Mouse (Mus musculus) kidney, embryonic 16.5 days (tissue): ENCODE data around the gene Aldh3b2. TPM values are rescaled to one million over a fixed set of nuclear protein-coding genes. Genes with fewer than 3 reads are reported as not detected.

Source experiments
- ATAC-seq: fragments of 200-750 bp; cut with Nextera tagmentation; 2 replicates; pipeline ENCODE4 v1.8.0; 2017; ENCODE audit warnings: moderate TSS enrichment; ENCODE audit not compliant: low FRiP score, low TSS enrichment
- H3K27ac ChIP-seq: fragments of 300-500 bp; sonication (generic); 2 replicates; pipeline ENCODE4 v1.5.1; 2014; ENCODE audit warnings: low read length
- H3K27me3 ChIP-seq: fragments of 300-500 bp; sonication (generic); 2 replicates; pipeline ENCODE4 v1.6.1; 2014; ENCODE audit warnings: low read length, control low read depth, mixed read lengths; ENCODE audit not compliant: insufficient read depth
- H3K36me3 ChIP-seq: fragments of 300-500 bp; sonication (generic); 2 replicates; pipeline ENCODE4 v1.6.1; 2014; ENCODE audit warnings: low read length, control low read depth, mixed read lengths; ENCODE audit not compliant: insufficient read depth
- H3K4me1 ChIP-seq: fragments of 300-500 bp; sonication (generic); 2 replicates; pipeline ENCODE4 v1.6.1; 2014; ENCODE audit warnings: low read length, control low read depth, mixed read lengths; ENCODE audit not compliant: insufficient read depth
- H3K4me2 ChIP-seq: fragments of 300-500 bp; sonication (generic); replicated peaks from 2 replicates; pipeline ENCODE4 v1.6.1; 2014; ENCODE audit warnings: low read depth, low read length
- H3K4me3 ChIP-seq: fragments of 300-500 bp; sonication (generic); 2 replicates; pipeline ENCODE4 v1.5.1; 2014; ENCODE audit warnings: mild to moderate bottlenecking, low read length
- H3K9ac ChIP-seq: fragments of 300-500 bp; sonication (generic); replicated peaks from 2 replicates; pipeline ENCODE4 v1.6.1; 2014; ENCODE audit warnings: low read length
- H3K9me3 ChIP-seq: fragments of 300-500 bp; sonication (generic); 2 replicates; pipeline ENCODE4 v1.6.1; 2016; ENCODE audit warnings: low read length, control low read depth
- WGBS: fragments of 180-500 bp; shearing (Covaris S2); extraction: QIAGEN DNeasy Blood & Tissue Kit; methylation state at CpG from one replicate; pipeline ENCODE4 v1.1.7; 2014; 5-methylcytosine and 5-hydroxymethylcytosine counted together
- polyA plus RNA-seq: library from polyadenylated mRNA; unstranded; fragments of >200 nt; fragmentation: Nextera tagmentation; extraction: Ambion mirVana; gene quantifications from 2 replicates; pipeline ENCODE4 v1.2.1, GENCODE M21; 2015

Gene Aldh3b2
- polyA plus RNA-seq, 1 experiment from 2014 or later: 5.1 TPM

DNA sequence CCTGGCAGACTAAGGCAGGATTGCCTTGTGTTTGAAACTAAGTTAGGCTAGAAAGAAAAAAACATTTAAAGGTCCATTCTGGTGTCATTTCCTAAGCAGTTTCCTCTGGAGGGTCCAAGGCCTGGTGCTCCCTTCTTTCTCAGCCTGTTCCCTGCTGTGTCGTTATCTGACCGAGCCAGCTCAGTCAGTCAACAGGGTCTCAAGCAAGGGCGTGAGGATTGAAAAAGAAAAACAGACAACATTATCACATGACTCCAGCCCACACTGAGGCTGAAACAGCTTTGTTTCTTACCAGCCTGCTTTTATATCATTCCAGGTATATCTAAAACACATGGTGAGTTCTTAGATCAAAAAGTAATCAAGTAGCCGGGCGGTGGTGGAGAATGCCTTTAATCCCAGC is 43.5 kb downstream of the Aldh3b2 start:
- H3K4me3 ChIP-seq: no peak overlapping the region
- ATAC-seq: no peak
- H3K9ac ChIP-seq: no peak overlapping the region
- H3K27ac ChIP-seq: no peak overlapping the region
- no peaks in the 10 kb centered on the region for H3K27me3 ChIP-seq
- no peak overlapping the region for H3K4me2 ChIP-seq
- H3K4me1 ChIP-seq: peaks cover 7% of the 10 kb centered on the region
- 69% methylated on average over 5 of the region's 5 CpGs for WGBS
- no peaks in the 10 kb centered on the region for H3K9me3 ChIP-seq
- H3K36me3 ChIP-seq: 0 out of 2 replicates have a peak, but pooled peaks cover 3% of the 10 kb centered on the region

DNA sequence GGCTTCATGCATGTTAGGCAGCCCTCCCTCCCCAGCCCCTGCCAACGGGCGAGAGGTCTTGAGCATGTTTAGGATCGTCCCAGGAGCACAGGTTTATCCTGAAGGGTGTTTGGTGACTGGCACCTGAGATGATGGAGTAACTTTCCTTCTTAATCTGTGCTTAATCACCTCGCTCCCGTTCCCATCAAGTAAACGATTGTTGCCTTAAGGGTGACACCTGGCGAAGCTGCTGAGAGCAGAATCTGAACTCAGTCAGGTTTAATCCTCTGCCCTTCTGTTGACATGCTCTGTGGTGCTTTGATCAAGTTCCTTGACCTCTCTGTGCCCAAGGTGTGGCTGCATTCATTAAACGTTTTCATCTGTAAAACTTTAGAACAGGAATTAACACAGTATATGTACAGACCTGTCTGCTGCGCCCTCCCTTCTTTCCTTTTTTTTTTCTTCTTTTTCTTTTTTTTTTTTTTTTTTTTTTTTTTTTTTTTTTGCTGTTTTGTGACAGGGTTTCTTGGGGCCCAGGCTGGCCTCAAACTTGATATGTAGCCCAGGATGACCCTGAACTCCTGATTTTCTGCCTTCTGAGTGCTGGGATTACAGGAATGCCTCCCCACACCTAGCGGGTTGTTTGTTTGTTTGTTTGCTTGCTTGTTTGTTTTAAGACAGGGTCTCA is 45.9 kb downstream of the Aldh3b2 start:
- Histone ChIP-seq H3K9me3 (no peaks in the 10 kb centered on the region), H3K9ac (no peak overlapping the region), H3K27ac (no peak overlapping the region)

DNA sequence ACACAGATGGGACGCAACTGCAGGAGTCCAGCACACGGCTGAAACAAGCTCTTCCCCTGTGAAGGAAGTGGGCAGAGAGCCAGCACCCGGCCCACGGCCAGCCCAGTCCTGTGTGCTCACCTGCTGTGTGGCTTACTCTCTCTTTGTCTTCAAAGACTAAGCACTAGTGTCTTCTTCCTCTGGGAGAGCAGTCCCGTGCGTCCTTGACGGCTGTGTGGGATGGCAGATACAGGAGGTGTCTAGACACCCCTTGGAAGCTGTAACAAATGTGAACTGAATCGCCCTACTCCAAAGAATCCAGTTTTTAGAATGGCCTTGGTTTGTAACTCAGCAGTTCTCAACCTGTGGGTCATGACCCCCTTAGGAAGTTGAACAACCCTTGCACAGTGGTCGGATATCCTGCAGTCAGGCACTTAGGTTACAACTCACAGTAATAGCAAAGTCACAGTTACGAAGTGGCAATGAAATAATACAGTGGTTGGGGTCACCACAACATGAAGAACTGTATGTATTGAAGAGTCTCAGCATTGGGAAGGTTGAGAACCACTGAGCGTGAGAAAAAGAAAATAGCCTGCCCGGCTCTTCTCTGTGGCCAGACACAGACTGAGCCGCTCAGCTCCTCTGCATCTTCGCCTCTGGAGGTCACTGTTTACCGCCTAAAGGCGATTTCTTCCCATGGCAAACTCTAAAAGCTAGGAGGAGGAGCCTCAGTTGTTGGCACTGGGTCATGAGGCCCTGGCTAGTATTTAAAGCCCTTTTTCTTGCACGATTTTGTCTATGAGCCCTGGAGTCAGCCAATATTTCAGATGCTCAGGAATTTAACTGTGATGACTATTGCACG is 46.8 kb downstream of the Aldh3b2 start:
- 35% methylated on average over 18 of the region's 18 CpGs for WGBS
- Histone ChIP-seq H3K36me3 (no peaks in the 10 kb centered on the region), H3K27ac (no peak overlapping the region), H3K4me3 (no peak overlapping the region), H3K9ac (no peak overlapping the region), H3K4me1 (no peaks in the 10 kb centered on the region), H3K27me3 (no peaks in the 10 kb centered on the region), H3K4me2 (no peak overlapping the region), H3K9me3 (no peaks in the 10 kb centered on the region)
- peak; percentile 90 for ATAC-seq

More for the DNA sequence above, 45.9 kb downstream of the Aldh3b2 start:
- Histone ChIP-seq H3K4me1 (no peaks in the 10 kb centered on the region), H3K4me3 (no peak overlapping the region), H3K36me3 (no peaks in the 10 kb centered on the region), H3K4me2 (no peak overlapping the region), H3K27me3 (no peaks in the 10 kb centered on the region)
- no peak for ATAC-seq
- WGBS: 63% methylated on average over 10 of the region's 10 CpGs

GRCm38 (mm10) chr19:4023185-4023584 is 51.1 kb downstream of the Aldh3b2 start:
- Histone ChIP-seq H3K27ac (no peak overlapping the region), H3K9me3 (peaks cover 5% of the 10 kb centered on the region; the same call in 1 of the 2 replicates), H3K27me3 (no peaks in the 10 kb centered on the region), H3K4me1 (no peaks in the 10 kb centered on the region), H3K4me2 (no peak overlapping the region), H3K9ac (no peak overlapping the region), H3K36me3 (no peaks in the 10 kb centered on the region), H3K4me3 (no peak overlapping the region)
- ATAC-seq: no peak
- 70% methylated on average over 7 of the region's 7 CpGs for WGBS

- Histone ChIP-seq H3K4me3 (no peak overlapping the region), H3K36me3 (no peaks in the 10 kb centered on the region), H3K4me2 (no peak overlapping the region), H3K9me3 (peaks cover 5% of the 10 kb centered on the region; the same call in 1 of the 2 replicates), H3K9ac (no peak overlapping the region), H3K27ac (no peak overlapping the region), H3K27me3 (no peaks in the 10 kb centered on the region), H3K4me1 (no peaks in the 10 kb centered on the region)
- ATAC-seq: no peak
These were observed 55.4 kb downstream of the Aldh3b2 start for GRCm38 (mm10) chr19:4027576-4027975.

Other genes starting within 250 kb of the Aldh3b2 start
- 28.1 and 30.6 TPM in 2 replicates for gene Kmt5b, start 204.9 kb upstream of the Aldh3b2 start, polyA plus RNA-seq
- gene Chka, start 120.6 kb upstream of the Aldh3b2 start, polyA plus RNA-seq: 58.0 and 65.6 TPM in 2 replicates
- gene Tcirg1, start 65.2 kb upstream of the Aldh3b2 start, polyA plus RNA-seq: 56.1 and 62.7 TPM in 2 replicates
- gene Ndufs8, start 59.6 kb upstream of the Aldh3b2 start, polyA plus RNA-seq: 365 and 401 TPM in 2 replicates
- gene Aldh3b1, start 42.5 kb upstream of the Aldh3b2 start, polyA plus RNA-seq: 3.9 and 5.1 TPM in 2 replicates
- 19.4 and 23.1 TPM in 2 replicates for gene Unc93b1, start 37.1 kb upstream of the Aldh3b2 start, polyA plus RNA-seq
- gene Aldh3b3, start 13.7 kb upstream of the Aldh3b2 start, polyA plus RNA-seq: not detected in 2 replicates
- 44.8 and 47.5 TPM in 2 replicates for gene Acy3, start 14.2 kb downstream of the Aldh3b2 start, polyA plus RNA-seq
- 1.5 TPM in 2 replicates for gene Tbx10, start 20.4 kb downstream of the Aldh3b2 start, polyA plus RNA-seq
- gene Nudt8, start 28.3 kb downstream of the Aldh3b2 start, polyA plus RNA-seq: 36.2 and 39.8 TPM in 2 replicates
- 3.9 and 5.2 TPM in 2 replicates for gene Gm49405, start 28.3 kb downstream of the Aldh3b2 start, polyA plus RNA-seq
- 5.3 and 6.1 TPM in 2 replicates for gene Doc2g, start 31.0 kb downstream of the Aldh3b2 start, polyA plus RNA-seq
- 261 and 285 TPM in 2 replicates for gene Ndufv1, start 40.5 kb downstream of the Aldh3b2 start, polyA plus RNA-seq
- gene Gstp1, start 65.7 kb downstream of the Aldh3b2 start, polyA plus RNA-seq: 526 and 535 TPM in 2 replicates
- 2.5 and 9.6 TPM in 2 replicates for gene Gstp2, start 73.7 kb downstream of the Aldh3b2 start, polyA plus RNA-seq
- gene Gstp3, start 87.2 kb downstream of the Aldh3b2 start, polyA plus RNA-seq: 0.36 and 0.49 TPM in 2 replicates
- gene Cabp2, start 109.2 kb downstream of the Aldh3b2 start, polyA plus RNA-seq: 0.21 and 0.96 TPM in 2 replicates
- gene Cdk2ap2, start 124.9 kb downstream of the Aldh3b2 start, polyA plus RNA-seq: 135 and 138 TPM in 2 replicates
- 20.0 and 22.2 TPM in 2 replicates for gene Pitpnm1, start 127.7 kb downstream of the Aldh3b2 start, polyA plus RNA-seq
- 115 and 120 TPM in 2 replicates for gene Aip, start 153.5 kb downstream of the Aldh3b2 start, polyA plus RNA-seq
- gene Gpr152, start 167.5 kb downstream of the Aldh3b2 start, polyA plus RNA-seq: not detected in 2 replicates
- gene Cabp4, start 171.7 kb downstream of the Aldh3b2 start, polyA plus RNA-seq: 0.14 and 0.21 TPM in 2 replicates
- gene Coro1b, start 176.3 kb downstream of the Aldh3b2 start, polyA plus RNA-seq: 201 and 218 TPM in 2 replicates
- 0.49 and 1.1 TPM in 2 replicates for gene Ptprcap, start 181.3 kb downstream of the Aldh3b2 start, polyA plus RNA-seq
- 62.9 and 63.7 TPM in 2 replicates for gene Rps6kb2, start 191.0 kb downstream of the Aldh3b2 start, polyA plus RNA-seq
- gene Carns1, start 203.2 kb downstream of the Aldh3b2 start, polyA plus RNA-seq: 2.9 and 3.3 TPM in 2 replicates
- 2.5 and 3.1 TPM in 2 replicates for gene Tbc1d10c, start 219.0 kb downstream of the Aldh3b2 start, polyA plus RNA-seq
- 1,050 and 1,120 TPM in 2 replicates for gene Ppp1ca, start 219.7 kb downstream of the Aldh3b2 start, polyA plus RNA-seq
- gene Rad9a, start 229.3 kb downstream of the Aldh3b2 start, polyA plus RNA-seq: 39.4 and 39.9 TPM in 2 replicates
- gene Clcf1, start 241.9 kb downstream of the Aldh3b2 start, polyA plus RNA-seq: 6.8 and 7.5 TPM in 2 replicates
- not detected in 2 replicates for gene AC109138.7, start 242.0 kb downstream of the Aldh3b2 start, polyA plus RNA-seq